Mouse (Mus musculus): Measurements from ENCODE around the gene Axin1. TPM values are rescaled to one million over a fixed set of nuclear protein-coding genes. Genes with fewer than 3 reads are reported as not detected.

The Axin1 gene
- polyA plus RNA-seq, 1 experiment from 2014 or later, result 12.4 TPM

DNA sequence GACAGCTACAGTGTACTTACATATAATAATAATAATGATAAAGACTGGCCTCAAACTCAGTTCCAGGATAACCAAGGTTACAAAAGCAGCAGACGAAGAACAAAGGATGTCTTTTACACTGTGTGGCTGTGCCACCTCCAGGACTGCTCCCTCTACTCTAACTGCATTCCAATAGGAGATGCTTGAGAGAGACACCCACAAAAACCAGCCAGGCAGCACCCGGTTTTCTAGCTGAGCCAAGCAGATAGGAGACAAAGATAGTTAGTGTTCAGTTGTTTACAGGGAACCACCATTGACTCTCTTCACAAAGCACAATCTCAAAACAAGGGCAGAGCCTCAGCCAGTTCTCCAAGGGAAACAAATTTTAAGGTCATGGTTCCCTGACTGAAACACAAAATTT is 101.1 kb downstream of the Axin1 start:
- WGBS, result 65% methylated on average over 2 of the region's 2 CpGs
- no peak overlapping the region for H3K27ac ChIP-seq (replicated peaks)
- DNase-seq (ENCODE audit: low spot score), result no peak
- no peak overlapping the region for H3K4me3 ChIP-seq
- H3K4me1 ChIP-seq, result peaks cover 36% of the 10 kb centered on the region
- no peaks in the 10 kb centered on the region for H3K27me3 ChIP-seq (replicated peaks; ENCODE audit: low read depth, poor library complexity, severe bottlenecking)
- no peaks in the 10 kb centered on the region for H3K36me3 ChIP-seq (replicated peaks)
- H3K9me3 ChIP-seq, result no peaks in the 10 kb centered on the region

- no peak for DNase-seq (ENCODE audit: low spot score)
- H3K27ac ChIP-seq (replicated peaks), result no peak overlapping the region
- WGBS, result 86% methylated on average over 6 of the region's 6 CpGs
- no peaks in the 10 kb centered on the region for H3K9me3 ChIP-seq
- no peaks in the 10 kb centered on the region for H3K36me3 ChIP-seq (replicated peaks)
- no peak overlapping the region for H3K4me3 ChIP-seq
- H3K4me1 ChIP-seq, result peaks cover 32% of the 10 kb centered on the region
- H3K27me3 ChIP-seq (replicated peaks; ENCODE audit: low read depth, poor library complexity, severe bottlenecking), result no peaks in the 10 kb centered on the region
Measured at GRCm38 (mm10) chr17:26240120-26240790, 101.8 kb downstream of the Axin1 start.

- H3K9me3 ChIP-seq, result no peaks in the 10 kb centered on the region
- H3K27ac ChIP-seq (replicated peaks), result no peak overlapping the region
- no peaks in the 10 kb centered on the region for H3K27me3 ChIP-seq (replicated peaks; ENCODE audit: low read depth, poor library complexity, severe bottlenecking)
- no peak for DNase-seq (ENCODE audit: low spot score)
- H3K4me3 ChIP-seq, result no peak overlapping the region
- WGBS, result 81% methylated on average over 6 of the region's 6 CpGs
- peaks cover 24% of the 10 kb centered on the region for H3K4me1 ChIP-seq
- no peaks in the 10 kb centered on the region for H3K36me3 ChIP-seq (replicated peaks)
Measured at GRCm38 (mm10) chr17:26240990-26241389, 102.5 kb downstream of the Axin1 start.

- peaks cover 16% of the 10 kb centered on the region for H3K4me1 ChIP-seq
- H3K4me3 ChIP-seq, result peak overlapping the region; percentile 65
- H3K9me3 ChIP-seq, result no peaks in the 10 kb centered on the region
- no peaks in the 10 kb centered on the region for H3K27me3 ChIP-seq (replicated peaks; ENCODE audit: low read depth, poor library complexity, severe bottlenecking)
- no peak for DNase-seq (ENCODE audit: low spot score)
- peak overlapping the region; percentile 76 for H3K27ac ChIP-seq (replicated peaks)
- WGBS, result under 1% methylated on average over 32 of the region's 32 CpGs
- H3K36me3 ChIP-seq (replicated peaks), result no peaks in the 10 kb centered on the region
Measured at GRCm38 (mm10) chr17:26243471-26244100, 105.1 kb downstream of the Axin1 start.

- Histone ChIP-seq H3K4me3 (peak within 1 kb of the TSS; percentile 65), H3K4me1 (peaks cover 16% of the 10 kb centered on the region), H3K27me3 (replicated peaks; ENCODE audit: low read depth, poor library complexity, severe bottlenecking) (no peaks in the 10 kb centered on the region), H3K9me3 (no peaks in the 10 kb centered on the region), H3K27ac (replicated peaks) (peak within 1 kb of the TSS; percentile 76), H3K36me3 (replicated peaks) (no peaks in the 10 kb centered on the region)
- WGBS, result 8% methylated on average over 33 of the region's 33 CpGs
- peak; percentile 98 for DNase-seq (ENCODE audit: low spot score)
Measured at GRCm38 (mm10) chr17:26244101-26244841, 105.8 kb downstream of the Axin1 start, which contains the start of gene Fam234a. Fam234a (minus strand) TSS chr17:26244242.

Other genes starting within 250 kb of the Axin1 start
- 30.9 and 34.0 TPM in 2 replicates for gene Rab40c, start 219.0 kb upstream of the Axin1 start, polyA plus RNA-seq (2016; fragmentation: Nextera tagmentation; extraction: Ambion mirVana)
- 62.9 and 69.3 TPM in 2 replicates for gene Pigq, start 193.8 kb upstream of the Axin1 start, polyA plus RNA-seq (2016; fragmentation: Nextera tagmentation; extraction: Ambion mirVana)
- 0.88 TPM in 1 of 2 replicates, not detected in the other for gene Nhlrc4, start 193.7 kb upstream of the Axin1 start, polyA plus RNA-seq (2016; fragmentation: Nextera tagmentation; extraction: Ambion mirVana)
- 0.35 and 0.36 TPM in 2 replicates for gene A930017K11Rik, start 186.1 kb upstream of the Axin1 start, polyA plus RNA-seq (2016; fragmentation: Nextera tagmentation; extraction: Ambion mirVana)
- 34.3 and 40.1 TPM in 2 replicates for gene Capn15, start 152.9 kb upstream of the Axin1 start, polyA plus RNA-seq (2016; fragmentation: Nextera tagmentation; extraction: Ambion mirVana)
- gene Rab11fip3, start 69.1 kb upstream of the Axin1 start, polyA plus RNA-seq (2016; fragmentation: Nextera tagmentation; extraction: Ambion mirVana), result 24.5 and 25.3 TPM in 2 replicates
- 29.1 and 30.1 TPM in 2 replicates for gene Decr2, start 48.4 kb upstream of the Axin1 start, polyA plus RNA-seq (2016; fragmentation: Nextera tagmentation; extraction: Ambion mirVana)
- 145 and 159 TPM in 2 replicates for gene Nme4, start 43.1 kb upstream of the Axin1 start, polyA plus RNA-seq (2016; fragmentation: Nextera tagmentation; extraction: Ambion mirVana)
- gene Tmem8, start 25.4 kb upstream of the Axin1 start, polyA plus RNA-seq (2016; fragmentation: Nextera tagmentation; extraction: Ambion mirVana), result 1.2 TPM in 2 replicates
- 289 and 299 TPM in 2 replicates for gene Mrpl28, start 15.2 kb upstream of the Axin1 start, polyA plus RNA-seq (2016; fragmentation: Nextera tagmentation; extraction: Ambion mirVana)
- 0.31 and 1.1 TPM in 2 replicates for gene Pdia2, start 60.4 kb downstream of the Axin1 start, polyA plus RNA-seq (2016; fragmentation: Nextera tagmentation; extraction: Ambion mirVana)
- 1.5 and 4.7 TPM in 2 replicates for gene Rgs11, start 64.3 kb downstream of the Axin1 start, polyA plus RNA-seq (2016; fragmentation: Nextera tagmentation; extraction: Ambion mirVana)
- 8.5 and 13.4 TPM in 2 replicates for gene Arhgdig, start 69.1 kb downstream of the Axin1 start, polyA plus RNA-seq (2016; fragmentation: Nextera tagmentation; extraction: Ambion mirVana)
- 26.8 and 27.6 TPM in 2 replicates for gene Fam234a, start 105.6 kb downstream of the Axin1 start, polyA plus RNA-seq (2016; fragmentation: Nextera tagmentation; extraction: Ambion mirVana)
- 135 and 138 TPM in 2 replicates for gene Luc7l, start 114.2 kb downstream of the Axin1 start, polyA plus RNA-seq (2016; fragmentation: Nextera tagmentation; extraction: Ambion mirVana)